Mouse (Mus musculus): ENCODE measurements around the gene Gbf1.

- TF ChIP-seq POLR2A (IDR thresholded peaks at IDR 0.05; ENCODE audit: insufficient read depth, low read length) (no peak), CTCF (IDR thresholded peaks at IDR 0.05; ENCODE audit: low read depth, low read length) (no peak)
These were observed 13.6 kb downstream of the Gbf1 start for GRCm38 (mm10) chr19:46165950-46166349.

All from ES-Bruce4 (cell line).